22 mouse cellular contexts compared by ENCODE assay signal in the genomic region with DNA sequence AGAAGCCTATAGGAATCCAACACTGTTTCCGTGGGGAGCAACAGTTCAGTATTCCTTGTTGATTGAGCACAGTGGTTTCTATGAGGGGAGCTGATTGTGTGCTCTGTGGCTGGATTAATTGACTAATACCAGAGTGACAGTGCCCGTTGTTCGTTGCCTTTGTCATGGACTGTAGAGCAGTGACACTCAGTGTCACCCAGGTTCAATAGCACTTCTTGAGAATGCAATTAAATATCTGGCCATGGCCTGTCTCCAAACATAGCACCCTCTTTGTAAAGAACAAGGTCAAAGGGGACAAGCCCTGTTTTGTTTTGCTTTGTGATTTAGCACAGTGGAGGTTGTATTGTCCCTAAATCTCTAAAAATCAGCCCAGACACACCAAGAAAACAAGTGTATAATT.
A peak's percentile ranks its signal among the peaks of the same experiment; 100 is the strongest.
DNase-seq lines count a peak whose midpoint lies in the region; ATAC-seq and TF ChIP-seq lines count a peak whose summit lies in the region.
"Had no signal": no experiment of that assay in that cellular context is flagged by ENCODE, and none has a peak within 500 bp of the region (broad histone marks: within the 10 kb centered on the region; RNA-seq: fewer than 3 reads in every experiment).

No protein-coding gene starts in this region.

- 45% methylated on average over 3 of the region's 3 CpGs for WGBS in heart, embryonic 13.5 days
- WGBS in midbrain, embryonic 10.5 days, result 36% methylated on average over 3 of the region's 3 CpGs
- 13% methylated on average over 3 of the region's 3 CpGs for WGBS in midbrain, embryonic 14.5 days

- no peak for DNase-seq in heart, postnatal 25 days (ENCODE audit: low spot score)
- peak; percentile 19 for DNase-seq in midbrain, embryonic 10.5 days (ENCODE audit: low spot score)
- no peak for DNase-seq in midbrain, embryonic 14.5 days
- DNase-seq in brain, embryonic 14.5 days (ENCODE audit: low read depth), result peak; percentile 58
- peak; percentile 68 for DNase-seq in mesoderm, embryonic 11.5 days (ENCODE audit: low read depth, low spot score)
- no peak for DNase-seq in gastrocnemius, postnatal 36 days
- no peak for DNase-seq in adrenal gland, adult (ENCODE audit: inconsistent age in 2 of 2, low spot score in 1 of 2)
- DNase-seq: cerebellum, postnatal 10 days; gastrocnemius, postnatal 25 days; kidney, adult 2 months; kidney, postnatal 25 days; layer of hippocampus, postnatal 36 days; left cerebral cortex, postnatal 4 days; lung, adult 2 months; right cerebral cortex, postnatal 4 days; thymus, postnatal 36 days had no signal

- TF ChIP-seq POLR2A in brain, embryonic 14.5 days (IDR thresholded peaks at IDR 0.05; ENCODE audit: borderline replicate concordance, extremely low read depth, insufficient read depth, insufficient read length, poor library complexity, severe bottlenecking), result no peak

- intact Hi-C loops in heart, postnatal 25 days (cut with DNase I), result no loop called here
- intact Hi-C loops in gastrocnemius, postnatal 36 days (cut with DNase I), result no loop called here

- peaks cover 39% of the 10 kb centered on the region for H3K36me3 ChIP-seq in heart, embryonic 13.5 days
- peaks cover 23% of the 10 kb centered on the region for H3K36me3 ChIP-seq in midbrain, embryonic 10.5 days
- H3K36me3 ChIP-seq in midbrain, embryonic 14.5 days (ENCODE audit: control insufficient read depth, insufficient read depth, low read length), result peaks cover 11% of the 10 kb centered on the region

- no peak overlapping the region for H3K4me2 ChIP-seq in heart, embryonic 13.5 days
- H3K4me2 ChIP-seq in midbrain, embryonic 14.5 days (ENCODE audit: low read length), result no peak overlapping the region
- H3K4me2 ChIP-seq: embryonic facial prominence, embryonic 13.5 days; neural tube, embryonic 13.5 days had no signal

- H3K4me1 ChIP-seq in heart, embryonic 13.5 days, result peaks cover 13% of the 10 kb centered on the region
- peaks cover 23% of the 10 kb centered on the region for H3K4me1 ChIP-seq in midbrain, embryonic 10.5 days
- peaks cover 7% of the 10 kb centered on the region; the same call in 1 of the 2 replicates for H3K4me1 ChIP-seq in midbrain, embryonic 14.5 days (ENCODE audit: control insufficient read depth, insufficient read depth, low read length)
- H3K4me1 ChIP-seq: embryonic facial prominence, embryonic 13.5 days had no signal

- no peaks in the 10 kb centered on the region for H3K27me3 ChIP-seq in heart, embryonic 13.5 days (replicated peaks)
- peaks cover 42% of the 10 kb centered on the region for H3K27me3 ChIP-seq in midbrain, embryonic 10.5 days (ENCODE audit: low read depth, poor library complexity, severe bottlenecking)
- H3K27me3 ChIP-seq in midbrain, embryonic 14.5 days (ENCODE audit: control insufficient read depth, insufficient read depth, low read length), result no peaks in the 10 kb centered on the region
- H3K27me3 ChIP-seq: embryonic facial prominence, embryonic 13.5 days; neural tube, embryonic 13.5 days; Patski had no signal

- H3K4me3 ChIP-seq in heart, embryonic 13.5 days, result no peak overlapping the region
- H3K4me3 ChIP-seq in midbrain, embryonic 10.5 days, result no peak overlapping the region
- H3K4me3 ChIP-seq in midbrain, embryonic 14.5 days (replicated peaks; ENCODE audit: low read depth, low read length), result no peak overlapping the region
- H3K4me3 ChIP-seq: embryonic facial prominence, embryonic 13.5 days; forebrain, embryonic 10.5 days; neural tube, embryonic 13.5 days had no signal

- TF ChIP-seq CTCF in brain, embryonic 14.5 days (IDR thresholded peaks at IDR 0.05; ENCODE audit: borderline replicate concordance, extremely low read depth, insufficient read depth, insufficient read length), result no peak

- H3K27ac ChIP-seq in heart, embryonic 13.5 days (replicated peaks), result peak overlapping the region; percentile 6; the same call in 1 of the 2 replicates
- 0 out of 2 replicates have a peak overlapping the region, but pooled peaks have one; percentile 13 for H3K27ac ChIP-seq in midbrain, embryonic 10.5 days (replicated peaks)
- no peak overlapping the region for H3K27ac ChIP-seq in midbrain, embryonic 14.5 days (replicated peaks; ENCODE audit: low read depth, low read length)
- H3K27ac ChIP-seq: embryonic facial prominence, embryonic 13.5 days; forebrain, embryonic 10.5 days; macrophage; neural tube, embryonic 13.5 days had no signal

- H3K9ac ChIP-seq in heart, embryonic 13.5 days, result 0 out of 2 replicates have a peak overlapping the region, but pooled peaks have one; percentile 0
- no peak overlapping the region for H3K9ac ChIP-seq in midbrain, embryonic 14.5 days (replicated peaks; ENCODE audit: low read length)
- H3K9ac ChIP-seq: neural tube, embryonic 13.5 days had no signal

- no peak for ATAC-seq in heart, embryonic 13.5 days (ENCODE audit: extremely low read depth, insufficient number of reproducible peaks, low FRiP score, low TSS enrichment)
- ATAC-seq in midbrain, embryonic 14.5 days (ENCODE audit: low FRiP score, low TSS enrichment), result no peak
- ATAC-seq: Patski had no signal

- H3K9me3 ChIP-seq in heart, embryonic 13.5 days, result no peaks in the 10 kb centered on the region
- H3K9me3 ChIP-seq in midbrain, embryonic 10.5 days (replicated peaks), result no peaks in the 10 kb centered on the region
- no peaks in the 10 kb centered on the region for H3K9me3 ChIP-seq in midbrain, embryonic 14.5 days (ENCODE audit: control insufficient read depth, low read length)
- H3K9me3 ChIP-seq: embryonic facial prominence, embryonic 13.5 days; forebrain, embryonic 10.5 days; neural tube, embryonic 13.5 days had no signal

Comparison
In these comparisons a context has a peak if more than half of its experiments do, and no peak if none do; other contexts are left out.
1. DNase-seq: peak in midbrain, embryonic 10.5 days (single experiment), brain, embryonic 14.5 days (single experiment) and mesoderm, embryonic 11.5 days (single experiment); none in heart, postnatal 25 days (single experiment), midbrain, embryonic 14.5 days (single experiment), gastrocnemius, postnatal 36 days (0 of 2) and adrenal gland, adult (0 of 2).